Mouse (Mus musculus) activated CD4-positive, CD25-positive, alpha-beta regulatory T cell, adult 9 weeks (primary cell): ENCODE measurements around the gene Rimklb. TPM values are rescaled to one million over a fixed set of nuclear protein-coding genes. Genes with fewer than 3 reads are reported as not detected.

Experiments used
- polyA plus RNA-seq: library from polyadenylated mRNA; unstranded; fragments of 100-300 nt; shearing (Covaris generic); gene quantifications from one replicate; pipeline ENCODE4 v1.2.1, GENCODE M21; 2017

Gene Rimklb
- not detected for polyA plus RNA-seq

DNA sequence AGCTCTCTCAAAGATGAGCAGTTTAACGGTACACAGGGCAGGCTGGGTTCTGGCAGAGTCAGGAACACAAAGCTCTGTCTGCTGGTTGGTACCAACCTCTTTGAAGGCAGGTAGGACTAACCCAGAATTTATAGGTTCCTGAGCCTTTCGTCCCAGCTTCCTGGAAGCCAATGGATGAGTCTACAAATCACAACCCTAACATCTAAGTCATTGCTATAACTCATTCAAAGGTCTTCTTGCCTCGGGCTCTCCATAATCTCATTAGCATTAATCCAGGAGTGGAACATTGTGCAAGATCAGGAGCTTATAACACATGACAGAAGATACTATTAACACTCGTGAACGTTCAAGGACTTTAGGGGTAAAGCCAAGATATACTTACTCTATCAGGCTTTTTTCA lies at the start of gene Rimklb:
Rimklb (minus strand) TSS at position 101 of the 400 bp plus-strand sequence.

DNA sequence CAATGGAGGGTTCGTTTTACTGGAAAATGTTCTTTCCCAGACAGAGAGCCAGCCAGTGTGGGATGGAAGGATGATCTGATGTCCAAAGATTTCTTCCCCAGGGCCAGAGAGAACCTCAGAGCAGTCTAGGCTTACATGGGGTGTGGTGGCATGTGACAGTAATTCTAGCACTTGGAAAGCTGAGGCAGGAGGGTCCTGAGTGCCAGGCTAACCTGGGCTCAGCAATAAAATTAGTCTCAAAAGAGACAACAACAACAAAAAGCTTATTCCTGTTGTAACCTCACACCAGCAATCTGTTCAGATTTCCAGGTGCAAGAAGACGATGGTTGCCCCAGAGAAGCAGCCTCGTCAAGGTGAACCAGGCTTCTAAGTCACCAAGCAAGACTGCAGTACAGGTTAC lies 7.0 kb upstream of the Rimklb start, which contains the start of gene Mfap5:
Mfap5 (plus strand) TSS at position 301 of the 400 bp plus-strand sequence.

Other genes starting within 250 kb of the Rimklb start
- gene Klrg1, start 215.9 kb downstream of the Rimklb start, polyA plus RNA-seq: 144 TPM
- gene M6pr, start 190.0 kb downstream of the Rimklb start, polyA plus RNA-seq: 303 TPM
- 7.4 TPM for gene Phc1, start 158.2 kb downstream of the Rimklb start, polyA plus RNA-seq
- gene Mfap5, start 7.1 kb upstream of the Rimklb start, polyA plus RNA-seq: not detected
- 0.94 TPM for gene Aicda, start 55.0 kb upstream of the Rimklb start, polyA plus RNA-seq
- 28.2 TPM for gene Apobec1, start 103.7 kb upstream of the Rimklb start, polyA plus RNA-seq
- 0.21 TPM for gene Gdf3, start 111.3 kb upstream of the Rimklb start, polyA plus RNA-seq
- not detected for gene Dppa3, start 127.6 kb upstream of the Rimklb start, polyA plus RNA-seq
- gene Nanog, start 208.7 kb upstream of the Rimklb start, polyA plus RNA-seq: not detected